Mouse (Mus musculus) lung, embryonic 14.5 days (tissue): ENCODE measurements around the gene Col28a1. TPM values are rescaled to one million over a fixed set of nuclear protein-coding genes. Genes with fewer than 3 reads are reported as not detected.
A peak's percentile ranks its signal among the peaks of the same experiment; 100 is the strongest.

Source experiments
- ATAC-seq: fragments of 200-750 bp; cut with Nextera tagmentation; 2 replicates; pipeline ENCODE4 v1.8.0; 2017; ENCODE audit warnings: mild to moderate bottlenecking, moderate TSS enrichment, moderate library complexity; ENCODE audit not compliant: insufficient read depth
- DNase-seq: peaks from one replicate; pipeline ENCODE4 v3.0.0-alpha.2; 2015
- H3K27ac ChIP-seq: fragments of 300-500 bp; sonication (generic); 2 replicates; pipeline ENCODE4 v1.5.1; 2014; ENCODE audit warnings: low read depth, mild to moderate bottlenecking, moderate library complexity
- H3K27me3 ChIP-seq: fragments of 300-500 bp; sonication (generic); 2 replicates; pipeline ENCODE4 v1.6.1; 2014; ENCODE audit warnings: low read length, control low read depth; ENCODE audit not compliant: insufficient read depth
- H3K36me3 ChIP-seq: fragments of 300-500 bp; sonication (generic); 2 replicates; pipeline ENCODE4 v1.6.1; 2014; ENCODE audit warnings: control low read depth; ENCODE audit not compliant: insufficient read depth
- H3K4me1 ChIP-seq: fragments of 300-500 bp; sonication (generic); 2 replicates; pipeline ENCODE4 v1.6.1; 2014; ENCODE audit warnings: antibody characterized with exemption, control low read depth; ENCODE audit not compliant: insufficient read depth
- H3K4me2 ChIP-seq: fragments of 300-500 bp; sonication (generic); 2 replicates; pipeline ENCODE4 v1.6.1; 2014; ENCODE audit warnings: mild to moderate bottlenecking
- H3K4me3 ChIP-seq: fragments of 300-500 bp; sonication (generic); 2 replicates; pipeline ENCODE4 v1.5.1; 2014; ENCODE audit warnings: low read depth, low read length
- H3K9ac ChIP-seq: fragments of 300-500 bp; sonication (generic); 2 replicates; pipeline ENCODE4 v1.6.1; 2014
- H3K9me3 ChIP-seq: fragments of 300-500 bp; sonication (generic); 2 replicates; pipeline ENCODE4 v1.6.1; 2016; ENCODE audit warnings: low read depth, low read length, control low read depth
- CTCF ChIP-seq: IDR thresholded peaks from 2 replicates; pipeline ENCODE4 v1.5.1; 2016; ENCODE audit warnings: antibody characterized with exemption, low read depth
- WGBS: fragments of 180-500 bp; shearing (Covaris S2); extraction: QIAGEN DNeasy Blood & Tissue Kit; methylation state at CpG from one replicate; pipeline ENCODE4 v1.1.7; 2014; 5-methylcytosine and 5-hydroxymethylcytosine counted together
- polyA plus RNA-seq: library from polyadenylated mRNA; unstranded; fragments of >200 nt; fragmentation: Nextera tagmentation; extraction: Ambion mirVana; gene quantifications from 2 replicates; pipeline ENCODE4 v1.2.1, GENCODE M21; 2014

The Col28a1 gene
- polyA plus RNA-seq, result 0.95 and 1.3 TPM in 2 replicates

DNA sequence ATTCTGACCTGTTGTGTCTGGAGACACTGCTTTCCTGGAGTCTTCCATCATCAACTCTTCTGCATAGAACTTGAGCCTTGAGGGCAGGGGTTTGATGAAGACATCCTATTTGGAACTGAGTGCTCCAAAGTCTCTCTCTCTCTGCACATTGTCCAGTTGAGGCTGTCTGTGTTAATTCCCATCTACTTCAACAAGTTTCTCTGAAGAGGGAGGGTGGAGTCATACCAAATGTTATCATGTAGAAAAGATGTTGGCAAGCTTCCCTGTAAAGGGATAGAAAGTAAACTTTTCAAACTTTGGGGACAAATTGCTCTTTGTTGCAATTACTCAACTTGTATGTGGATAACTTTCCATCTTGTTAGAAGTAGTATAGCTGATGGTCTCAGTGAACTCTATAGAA lies at the start of gene Col28a1:
Gene Col28a1, minus strand, starts transcription at position 101 of the 400 bp plus-strand sequence.
- Histone ChIP-seq H3K9me3 (peaks cover 11% of the 10 kb centered on the region), H3K4me3 (no peak within 1 kb of the TSS), H3K9ac (no peak within 1 kb of the TSS), H3K4me1 (no peaks in the 10 kb centered on the region), H3K27me3 (no peaks in the 10 kb centered on the region), H3K36me3 (no peaks in the 10 kb centered on the region), H3K27ac (no peak within 1 kb of the TSS), H3K4me2 (no peak within 1 kb of the TSS)
- DNase-seq, result peak; percentile 29
- no peak for TF ChIP-seq CTCF
- ATAC-seq, result no peak

DNA sequence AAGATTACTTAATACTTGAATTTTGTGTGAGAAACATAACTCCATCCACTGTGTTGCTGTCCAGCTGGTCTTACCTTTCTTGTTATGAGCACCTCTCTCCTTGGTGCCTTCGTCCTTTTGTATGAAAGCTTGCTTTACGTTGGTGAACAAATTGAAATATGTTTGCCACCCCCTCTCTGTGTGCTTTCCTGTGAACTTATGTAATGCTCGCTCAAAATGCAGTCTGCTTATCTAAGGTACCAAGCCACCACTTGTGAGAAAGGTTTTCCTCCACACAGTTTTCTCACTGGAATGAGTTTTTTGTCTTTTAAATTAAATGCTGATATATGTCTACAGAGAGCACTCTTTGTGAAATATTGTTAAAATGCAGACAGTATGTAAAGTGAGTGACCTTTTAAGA lies 36.2 kb upstream of the Col28a1 start:
- no peak overlapping the region for H3K4me2 ChIP-seq
- no peaks in the 10 kb centered on the region for H3K27me3 ChIP-seq
- ATAC-seq, result no peak
- DNase-seq, result no peak
- no peak overlapping the region for H3K4me3 ChIP-seq
- no peak for TF ChIP-seq CTCF
- no peaks in the 10 kb centered on the region for H3K4me1 ChIP-seq
- H3K9me3 ChIP-seq, result no peaks in the 10 kb centered on the region
- H3K27ac ChIP-seq, result no peak overlapping the region
- no peak overlapping the region for H3K9ac ChIP-seq
- H3K36me3 ChIP-seq, result peaks cover 49% of the 10 kb centered on the region
- WGBS, result 87% methylated on average over 3 of the region's 3 CpGs

DNA sequence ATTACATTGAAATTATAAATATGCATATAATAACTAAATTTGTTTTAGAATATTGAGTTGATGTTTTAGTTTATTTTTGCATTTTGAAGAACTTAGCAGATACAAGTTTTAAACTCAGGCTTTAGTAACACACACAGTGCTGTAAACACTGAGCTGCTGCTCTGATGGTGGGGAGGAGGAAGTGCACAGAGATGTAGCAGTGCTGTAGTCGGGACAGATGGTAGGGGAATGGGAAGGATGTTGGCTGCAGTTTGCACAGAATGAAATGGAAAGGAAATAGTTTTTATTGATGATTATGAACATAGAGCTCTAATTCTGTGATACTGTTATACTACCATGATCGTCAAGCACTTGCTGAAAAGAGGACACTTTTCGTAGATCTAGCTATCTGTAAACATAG lies 34.6 kb upstream of the Col28a1 start:
- no peak overlapping the region for H3K9ac ChIP-seq
- 77% methylated on average over 3 of the region's 3 CpGs for WGBS
- no peaks in the 10 kb centered on the region for H3K27me3 ChIP-seq
- no peak overlapping the region for H3K4me3 ChIP-seq
- ATAC-seq (no peak), DNase-seq (no peak)
- no peaks in the 10 kb centered on the region for H3K9me3 ChIP-seq
- H3K4me2 ChIP-seq, result no peak overlapping the region
- no peak overlapping the region for H3K27ac ChIP-seq
- no peaks in the 10 kb centered on the region for H3K4me1 ChIP-seq
- peaks cover 40% of the 10 kb centered on the region for H3K36me3 ChIP-seq
- no peak for TF ChIP-seq CTCF

DNA sequence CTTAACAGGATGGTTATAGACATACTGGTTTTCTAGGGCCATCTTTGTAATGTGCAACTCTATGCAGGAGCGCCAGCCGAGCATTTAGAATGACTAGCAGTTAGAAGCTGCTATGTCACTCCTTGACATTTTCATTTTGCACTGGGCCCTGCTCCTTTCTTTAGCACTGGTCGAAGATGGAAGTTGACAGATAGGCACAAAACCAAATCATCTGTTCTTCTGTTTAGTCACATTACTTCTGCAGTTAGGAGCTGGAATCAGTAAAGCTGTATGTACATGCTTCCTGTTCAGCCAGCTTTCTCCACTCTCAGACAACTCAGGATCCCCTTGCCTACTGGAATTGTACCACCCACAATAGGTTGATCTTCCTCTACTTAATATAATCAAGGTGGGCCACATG lies 18.2 kb upstream of the Col28a1 start:
- no peak for TF ChIP-seq CTCF
- H3K27me3 ChIP-seq, result no peaks in the 10 kb centered on the region
- H3K9me3 ChIP-seq, result no peaks in the 10 kb centered on the region
- WGBS, result 83% methylated on average over 3 of the region's 3 CpGs
- H3K9ac ChIP-seq, result no peak overlapping the region
- H3K36me3 ChIP-seq, result peaks cover 23% of the 10 kb centered on the region; the same call in 1 of the 2 replicates
- H3K4me3 ChIP-seq, result 0 out of 2 replicates have a peak overlapping the region, but pooled peaks have one; percentile 4
- H3K4me2 ChIP-seq, result peak overlapping the region; percentile 66
- H3K4me1 ChIP-seq, result no peaks in the 10 kb centered on the region
- ATAC-seq, result no peak
- no peak overlapping the region for H3K27ac ChIP-seq
- peak; percentile 5 for DNase-seq

DNA sequence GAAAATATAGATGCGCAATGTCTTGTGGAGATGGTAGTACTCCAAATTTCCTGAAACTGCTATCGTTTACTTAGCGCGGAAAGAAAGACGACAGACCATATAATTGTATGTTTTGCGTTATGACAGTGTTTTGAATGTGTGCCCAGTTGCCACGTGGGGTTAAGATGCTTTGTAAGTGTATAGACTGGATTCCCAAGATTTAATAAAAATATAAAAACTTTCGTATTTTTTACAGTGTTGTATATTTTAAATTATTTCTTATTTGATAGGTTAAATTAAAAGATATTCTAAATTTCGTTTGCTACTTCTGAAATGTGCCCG lies 17.4 kb upstream of the Col28a1 start:
- 9% methylated on average over 10 of the region's 10 CpGs for WGBS
- no peaks in the 10 kb centered on the region for H3K27me3 ChIP-seq
- peak; percentile 12; the same call in 1 of the 2 replicates for ATAC-seq
- H3K9ac ChIP-seq, result peak overlapping the region; percentile 91
- no peak for TF ChIP-seq CTCF
- peak overlapping the region; percentile 97 for H3K27ac ChIP-seq
- peaks cover 14% of the 10 kb centered on the region; the same call in 1 of the 2 replicates for H3K36me3 ChIP-seq
- H3K9me3 ChIP-seq, result no peaks in the 10 kb centered on the region
- no peak for DNase-seq
- H3K4me3 ChIP-seq, result peak overlapping the region; percentile 76
- peak overlapping the region; percentile 66 for H3K4me2 ChIP-seq
- no peaks in the 10 kb centered on the region for H3K4me1 ChIP-seq

DNA sequence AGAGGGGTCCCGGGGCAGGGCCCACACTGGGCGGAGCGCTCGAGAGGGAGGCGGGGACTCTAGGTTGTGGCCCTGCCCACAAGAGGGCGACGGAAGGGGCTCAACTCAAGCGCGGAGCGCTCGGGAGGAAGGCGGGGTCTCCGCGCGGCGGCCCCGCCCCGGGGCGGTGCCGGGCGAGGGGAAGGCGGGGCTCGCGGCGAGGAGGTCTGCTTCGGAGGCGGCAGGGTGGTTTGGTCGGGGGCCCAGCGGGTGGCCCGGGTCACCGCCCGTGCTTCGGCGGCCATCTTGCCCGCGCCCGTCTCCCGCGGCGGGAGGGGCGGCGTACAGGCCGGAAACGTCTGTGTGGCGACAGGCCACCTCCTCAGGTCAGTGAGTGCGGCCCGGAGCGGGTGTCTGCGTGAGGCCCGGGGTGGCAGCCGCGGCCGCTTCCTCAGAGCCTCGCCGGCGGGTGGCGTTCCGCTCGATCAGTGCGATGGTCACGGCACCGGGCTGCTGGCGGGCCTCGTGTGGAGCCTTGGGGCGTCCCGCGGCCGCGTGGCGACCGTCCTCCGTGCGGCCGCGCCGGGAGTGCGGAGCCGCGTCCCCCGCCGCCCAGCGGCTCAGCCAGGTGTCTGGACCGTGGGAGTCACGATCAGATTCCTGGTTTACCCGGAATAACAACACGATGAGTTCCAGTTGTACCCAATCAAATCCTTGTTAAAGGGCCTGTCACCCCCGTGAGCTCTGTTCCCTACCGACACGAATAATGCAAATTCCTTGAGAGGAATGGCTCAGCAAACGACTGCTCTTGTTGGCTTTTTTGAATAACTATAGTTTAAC lies 16.8 kb upstream of the Col28a1 start, which contains the start of gene Mios:
Gene Mios, plus strand, starts transcription at position 176 of the 819 bp plus-strand sequence.
- TF ChIP-seq CTCF, result peak; percentile 40
- H3K4me3 ChIP-seq, result peak within 1 kb of the TSS; percentile 76
- no peaks in the 10 kb centered on the region for H3K4me1 ChIP-seq
- WGBS, result under 1% methylated on average over 65 of the region's 90 CpGs
- H3K9me3 ChIP-seq, result no peaks in the 10 kb centered on the region
- peak within 1 kb of the TSS; percentile 91 for H3K9ac ChIP-seq
- peak within 1 kb of the TSS; percentile 66 for H3K4me2 ChIP-seq
- peaks cover 11% of the 10 kb centered on the region; the same call in 1 of the 2 replicates for H3K36me3 ChIP-seq
- peak within 1 kb of the TSS; percentile 97 for H3K27ac ChIP-seq
- DNase-seq, result peak; percentile 95
- H3K27me3 ChIP-seq, result no peaks in the 10 kb centered on the region
- peak; percentile 98 for ATAC-seq

DNA sequence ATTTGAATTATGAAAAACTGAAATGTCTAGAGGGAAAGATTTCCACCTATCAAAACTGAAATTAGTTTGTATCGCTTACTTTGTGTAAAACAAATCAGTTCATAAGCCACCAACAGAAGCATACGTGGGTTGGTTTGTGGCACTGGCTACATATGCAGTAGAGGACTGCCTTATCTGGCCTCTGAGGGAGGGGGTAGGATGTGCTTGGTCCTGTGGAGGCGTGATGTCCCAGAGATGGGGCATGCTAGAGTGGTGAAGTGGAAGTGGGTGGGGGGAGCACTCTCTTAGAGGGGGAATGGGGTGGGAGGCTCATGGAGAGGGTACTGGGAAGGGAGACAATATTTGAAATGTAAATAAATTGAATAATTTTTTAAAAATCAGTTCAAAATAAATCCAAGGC lies 2.5 kb downstream of the Col28a1 start:
- Histone ChIP-seq H3K4me2 (no peak overlapping the region), H3K27me3 (no peaks in the 10 kb centered on the region), H3K9ac (no peak overlapping the region), H3K9me3 (no peaks in the 10 kb centered on the region), H3K4me1 (no peaks in the 10 kb centered on the region), H3K4me3 (no peak overlapping the region), H3K36me3 (no peaks in the 10 kb centered on the region), H3K27ac (no peak overlapping the region)
- TF ChIP-seq CTCF, result no peak
- ATAC-seq, result no peak
- no peak for DNase-seq
- 52% methylated on average over 3 of the region's 3 CpGs for WGBS
